Mouse (Mus musculus) telencephalon, adult 2 months (tissue): ENCODE data around the gene Gm10065.
"Not testable (repeated sequence)": the region's sequence is repeated elsewhere in the genome, so short reads cannot be mapped to it uniquely, and the experiment has no call there.

Source experiments
- DNase-seq: peaks from one replicate; pipeline ENCODE4 v3.0.0-alpha.2; 2011; ENCODE audit warnings: low read depth, low spot score

Gm10065 gene

DNA sequence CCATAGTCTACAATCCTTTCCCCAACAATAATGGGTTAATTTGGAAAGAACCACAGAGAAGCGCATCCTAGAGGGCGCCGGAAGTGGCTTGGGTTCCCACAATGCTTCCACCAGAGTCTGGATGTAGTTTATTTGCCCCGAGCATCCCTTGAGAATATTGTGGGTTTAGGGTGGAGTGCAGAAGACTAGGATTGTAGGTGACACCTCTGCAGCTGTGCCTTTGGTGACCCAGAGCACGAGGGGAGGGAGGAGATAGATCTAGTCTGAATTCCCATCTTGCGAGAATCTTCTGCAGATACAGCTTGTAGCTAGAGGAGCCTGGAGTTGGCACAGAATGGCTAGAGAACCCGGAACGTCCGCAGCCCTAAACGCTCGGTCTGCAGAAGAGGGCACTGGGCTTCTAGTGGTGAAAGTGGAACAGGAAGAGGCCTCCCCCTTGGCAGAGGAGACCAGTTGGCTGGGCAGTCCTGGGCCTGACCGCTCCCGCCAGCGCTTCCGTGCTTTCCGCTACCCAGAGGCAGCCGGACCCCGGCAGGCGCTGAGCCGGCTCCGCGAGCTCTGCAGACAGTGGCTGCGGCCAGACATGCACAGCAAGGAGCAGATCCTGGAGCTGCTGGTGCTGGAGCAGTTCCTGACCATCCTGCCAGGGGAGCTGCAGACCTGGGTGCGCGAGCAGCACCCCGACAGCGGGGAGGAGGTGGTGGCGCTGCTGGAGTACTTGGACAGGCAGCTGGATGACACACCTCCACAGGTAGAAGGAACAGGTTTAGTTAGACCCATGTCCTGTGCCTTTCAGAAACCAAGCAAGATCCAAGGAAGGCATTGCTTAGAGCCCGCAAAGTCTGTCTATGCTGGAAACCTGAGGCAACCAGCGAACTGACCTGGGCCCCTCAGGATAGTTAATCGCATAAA is at the start of gene Gm10065, which contains the start of gene Zkscan4:
Gene Gm10065 (minus strand): TSS at position 683 of the 912 bp plus-strand sequence.
Gene Zkscan4 (plus strand): TSS at position 149 of the 912 bp plus-strand sequence.
- DNase-seq, result peak; percentile 80

DNA sequence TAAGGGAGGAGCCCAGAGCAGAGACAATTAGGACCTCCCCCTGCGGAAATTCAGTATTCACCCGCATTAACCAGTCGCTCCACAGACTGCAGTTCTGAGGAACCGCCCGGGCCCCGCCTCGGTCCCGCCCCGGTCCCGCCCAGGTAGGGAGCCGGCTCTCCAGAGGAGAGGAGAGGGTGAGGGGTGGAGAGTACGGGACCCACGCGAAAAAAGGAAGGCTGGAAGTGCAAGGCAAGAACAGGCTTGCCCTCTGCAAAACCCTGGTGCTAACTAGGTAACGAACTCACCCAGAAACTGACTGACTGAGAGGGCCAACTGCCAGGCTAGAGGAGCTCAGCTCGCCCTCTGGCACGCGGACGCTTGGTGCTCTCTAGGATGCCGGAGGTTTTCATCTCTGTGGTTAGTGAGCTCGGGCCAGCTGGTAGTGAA is 27.0 kb upstream of the Gm10065 start:
- peak; percentile 88 for DNase-seq

- no peak for DNase-seq
Observed at GRCm38 (mm10) chr13:21502296-21502695, 23.1 kb upstream of the Gm10065 start.

- DNase-seq, result not testable (repeated sequence)
Observed at GRCm38 (mm10) chr13:21501182-21501581, 21.9 kb upstream of the Gm10065 start, which contains the start of gene Gm11273. Gene Gm11273 (minus strand): TSS chr13:21501418.

DNA sequence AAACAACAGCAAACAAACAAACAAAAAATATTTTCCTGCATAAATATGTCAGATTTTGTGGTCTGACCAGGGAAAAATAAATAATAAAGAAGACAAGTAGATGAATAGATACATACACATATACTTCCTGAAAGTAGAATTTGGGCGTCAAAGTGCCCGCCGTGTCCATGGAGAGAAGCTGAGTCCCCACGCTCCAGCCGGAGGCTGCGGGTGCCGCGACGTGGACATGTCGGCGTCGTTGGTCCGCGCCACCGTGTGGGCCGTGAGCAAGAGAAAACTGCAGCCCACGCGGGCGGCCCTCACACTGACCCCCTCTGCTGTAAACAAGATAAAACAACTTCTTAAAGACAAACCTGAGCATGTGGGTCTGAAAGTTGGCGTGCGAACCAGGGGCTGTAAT is 15.8 kb upstream of the Gm10065 start, which contains the start of gene AK157302:
Gene AK157302 (plus strand): TSS at position 144 of the 400 bp plus-strand sequence.
- no peak for DNase-seq

GRCm38 (mm10) chr13:21492847-21493246 is 13.6 kb upstream of the Gm10065 start:
- no peak for DNase-seq

DNA sequence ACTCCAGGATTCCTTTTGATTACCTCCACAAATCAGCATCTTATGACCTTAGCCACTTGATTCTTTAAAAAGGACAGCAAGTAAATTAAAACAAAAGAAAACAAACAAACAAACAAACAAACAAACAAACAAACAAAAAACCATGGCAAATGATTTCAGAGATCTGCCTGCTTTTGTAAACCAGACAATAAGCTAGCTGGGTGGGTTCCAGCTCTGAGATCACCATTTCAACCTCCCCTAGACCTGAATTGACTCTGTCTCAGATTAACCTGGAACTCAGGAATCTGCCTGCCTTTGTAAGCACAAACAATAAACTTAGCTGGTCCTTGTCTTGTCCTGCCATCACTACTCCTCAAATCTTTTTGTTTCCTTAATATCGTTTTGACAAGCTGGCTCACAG is 7.6 kb upstream of the Gm10065 start:
- DNase-seq, result no peak

DNA sequence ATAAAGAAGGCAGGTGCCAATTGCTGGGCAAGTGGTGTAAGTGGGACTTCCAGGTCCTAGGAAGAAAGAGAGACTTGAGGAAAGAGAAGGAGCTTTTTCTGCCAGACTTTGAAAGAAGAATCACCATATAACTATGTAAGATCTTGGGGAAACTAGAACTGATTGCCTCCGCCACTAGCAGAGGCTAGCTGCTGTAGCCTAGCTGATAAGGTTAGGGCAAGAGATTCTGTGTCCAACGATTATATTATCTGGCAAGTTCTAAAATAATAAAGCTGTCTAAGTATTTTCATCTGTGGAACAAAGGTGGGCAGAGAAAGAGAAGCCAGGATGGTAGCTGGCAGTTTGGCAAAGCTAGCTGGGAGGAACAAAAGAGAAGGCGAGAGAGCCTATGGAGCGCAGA is 6.8 kb downstream of the Gm10065 start:
- no peak for DNase-seq

- DNase-seq, result no peak
Observed at GRCm38 (mm10) chr13:21469097-21469496, 10.1 kb downstream of the Gm10065 start.

GRCm38 (mm10) chr13:21468061-21469019 is 10.9 kb downstream of the Gm10065 start, which contains the start of gene Nkapl:
Gene Nkapl (minus strand): TSS chr13:21468509.
- peak; percentile 58 for DNase-seq

GRCm38 (mm10) chr13:21467336-21467735 is 11.9 kb downstream of the Gm10065 start:
- DNase-seq, result no peak

DNA sequence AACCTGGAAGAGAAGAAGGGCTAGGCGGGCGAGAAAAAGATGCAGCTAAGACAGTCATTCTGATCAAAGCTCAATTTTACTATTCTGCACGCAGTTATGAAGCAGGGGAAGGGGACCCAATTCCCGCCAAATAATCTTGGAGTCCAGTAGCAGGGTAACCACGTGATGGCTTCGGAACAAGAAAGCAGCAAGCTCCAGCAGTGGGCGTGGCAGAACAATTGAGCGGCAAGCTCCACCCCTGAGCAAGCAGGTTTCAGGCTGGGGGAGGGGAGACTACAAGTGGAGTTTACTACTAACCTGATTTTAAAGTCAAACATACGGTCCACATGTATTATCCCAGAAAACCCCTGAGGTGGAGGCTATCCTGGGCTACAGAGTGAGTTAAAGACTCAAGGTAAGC is 16.7 kb downstream of the Gm10065 start:
- not testable (repeated sequence) for DNase-seq

DNA sequence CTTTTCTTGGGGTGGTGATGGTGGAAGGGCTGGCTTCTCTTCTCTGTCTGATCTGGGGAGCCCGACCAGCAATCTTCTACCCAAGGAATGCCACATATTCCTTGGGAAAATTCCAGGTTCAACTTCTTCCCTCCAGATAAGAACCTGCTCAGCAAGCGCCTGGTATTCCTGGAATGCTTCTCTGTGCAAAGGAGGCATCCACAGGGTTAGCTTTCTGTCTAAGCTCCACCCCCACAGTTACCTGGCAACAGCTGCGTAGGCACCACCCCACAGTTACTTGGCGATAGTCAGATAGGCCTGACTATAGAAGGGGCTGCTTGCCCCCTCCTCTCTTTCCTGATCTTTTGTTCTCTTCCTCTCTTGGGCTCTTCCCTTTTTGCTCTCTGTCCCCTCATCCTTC is 22.9 kb downstream of the Gm10065 start:
- no peak for DNase-seq

GRCm38 (mm10) chr13:21454133-21454532 is 25.1 kb downstream of the Gm10065 start:
- no peak for DNase-seq

DNA sequence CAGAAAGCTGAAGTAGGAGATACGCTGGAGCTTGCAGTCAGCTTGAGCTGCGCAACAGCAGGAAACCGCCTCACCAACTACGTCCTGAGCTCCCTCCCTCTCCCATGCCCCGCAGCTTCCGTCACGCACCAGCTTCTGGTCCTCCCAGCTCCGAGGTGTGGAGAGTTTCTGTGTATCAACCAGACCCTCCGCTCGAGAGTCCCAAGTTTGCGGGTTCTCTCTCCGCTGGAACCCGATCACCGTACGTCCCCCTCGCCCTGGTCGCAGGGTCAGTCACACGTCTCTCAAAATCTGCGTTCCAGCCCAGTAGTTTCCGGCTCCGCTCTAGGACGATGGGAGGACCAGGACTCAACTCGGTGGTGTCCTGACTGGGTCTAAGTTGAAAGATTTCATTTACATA is 25.8 kb downstream of the Gm10065 start, which contains the start of gene Zscan26:
Gene Zscan26 (minus strand): TSS at position 282 of the 400 bp plus-strand sequence.
- DNase-seq, result peak; percentile 88

DNA sequence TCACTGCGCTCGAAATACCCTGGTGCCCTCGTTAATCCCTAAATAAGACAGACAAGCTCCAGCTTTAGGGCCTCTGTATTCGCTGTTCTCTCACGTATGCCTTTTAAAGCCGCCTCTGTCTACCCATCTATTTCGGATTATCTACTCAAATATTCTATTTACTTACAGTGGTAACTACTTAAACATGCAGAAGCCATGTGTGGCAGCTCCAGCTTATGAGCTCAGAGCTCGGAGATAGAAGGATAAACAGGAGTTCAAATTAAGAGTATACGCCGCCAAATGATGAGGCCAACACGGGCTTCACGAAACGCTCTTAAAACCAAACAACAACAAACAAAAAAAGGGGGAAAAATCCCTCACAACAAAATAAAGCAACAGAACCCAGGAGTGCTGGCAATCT is 26.2 kb downstream of the Gm10065 start:
- no peak for DNase-seq

- DNase-seq, result no peak
Observed at GRCm38 (mm10) chr13:21447856-21448614, 31.2 kb downstream of the Gm10065 start.

DNA sequence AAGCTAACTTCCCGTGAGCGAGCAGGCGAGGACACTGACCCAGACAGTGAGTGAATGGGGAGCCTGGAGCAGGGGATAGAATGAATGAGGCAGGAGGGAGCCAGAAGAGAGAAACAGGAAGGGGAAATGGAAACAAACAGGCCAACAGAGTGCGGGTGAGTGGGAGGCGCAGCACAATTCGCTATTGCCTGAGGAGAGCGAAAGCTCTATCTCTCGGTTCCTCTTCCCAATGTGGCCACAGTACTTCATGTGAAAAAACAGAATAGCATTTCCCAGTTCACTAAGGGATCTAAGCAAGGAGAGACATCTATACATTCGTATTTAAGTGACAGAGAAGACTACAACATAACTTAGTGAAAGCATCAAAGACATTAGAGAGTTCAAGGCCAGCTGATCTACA is 32.4 kb downstream of the Gm10065 start:
- DNase-seq, result no peak

- no peak for DNase-seq
Observed at GRCm38 (mm10) chr13:21441207-21441572, 38.1 kb downstream of the Gm10065 start.

DNA sequence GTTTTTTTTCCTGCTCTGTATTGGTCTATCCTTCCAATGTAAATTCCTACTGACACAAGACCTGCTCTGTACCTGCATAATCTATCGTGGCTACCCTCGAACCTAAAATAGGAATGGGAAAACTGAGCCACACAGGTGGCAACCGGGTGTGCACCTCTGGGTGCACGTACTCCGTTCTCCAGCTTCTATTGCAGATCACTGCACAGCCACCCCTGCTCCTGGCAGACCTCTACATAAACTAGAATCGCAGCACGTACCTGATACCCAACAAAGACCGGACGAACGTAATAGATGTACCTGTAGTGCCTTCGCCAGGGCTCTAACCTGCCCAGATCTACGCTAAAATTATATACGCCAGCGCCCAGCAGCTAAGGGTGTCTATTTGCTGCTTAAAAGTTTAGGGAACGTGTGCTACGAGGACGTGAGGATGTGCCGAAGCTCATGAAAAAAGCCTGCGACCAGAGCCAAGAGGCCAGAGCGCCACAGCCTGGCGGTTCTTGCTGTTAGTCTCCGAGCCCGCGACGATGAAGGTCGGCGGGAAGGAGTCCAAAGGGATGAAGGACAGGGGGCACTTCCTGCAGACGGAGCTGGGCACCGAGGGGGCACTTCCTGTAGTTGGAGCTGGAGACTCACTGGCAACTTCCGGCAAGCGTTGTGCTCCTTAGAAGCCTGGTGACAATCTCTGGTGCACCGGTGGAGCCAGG is 38.6 kb downstream of the Gm10065 start, which contains the start of gene Pgbd1:
Gene Pgbd1 (minus strand): TSS at position 556 of the 704 bp plus-strand sequence.
- DNase-seq, result peak; percentile 82
